Mouse (Mus musculus): Measurements from ENCODE around the gene Fgf15. TPM values are rescaled to one million over a fixed set of nuclear protein-coding genes. Genes with fewer than 3 reads are reported as not detected.

Gene Fgf15
- polyA plus RNA-seq, 1 experiment from 2014 or later, result 0.12 TPM

DNA sequence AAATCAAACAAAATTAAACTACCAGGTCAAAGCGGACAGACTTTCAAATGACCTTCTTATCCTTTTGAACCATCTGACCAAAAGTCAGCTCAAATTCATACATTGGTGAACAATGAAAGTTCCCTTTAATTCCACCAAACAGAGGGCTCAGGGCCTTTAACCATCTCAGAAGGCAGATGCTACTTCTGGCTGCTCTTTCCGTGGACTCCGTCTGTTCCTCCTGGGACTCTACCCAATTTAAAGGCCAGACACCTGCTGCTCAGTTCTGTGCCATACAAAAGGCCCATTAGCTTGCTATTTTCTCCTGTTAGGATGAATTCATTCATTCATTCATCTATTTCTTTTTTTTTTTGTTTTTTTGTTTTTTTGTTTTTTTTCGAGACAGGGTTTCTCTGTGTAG, 16.6 kb downstream of the Fgf15 start:
- Histone ChIP-seq H3K9me3 (ENCODE audit: control insufficient read depth, low read length) (no peaks in the 10 kb centered on the region), H3K9ac (ENCODE audit: low read depth, low read length) (peak overlapping the region; percentile 20; the same call in 1 of the 2 replicates), H3K4me3 (ENCODE audit: low read depth, low read length) (no peak overlapping the region), H3K36me3 (ENCODE audit: control insufficient read depth, insufficient read depth, low read length) (0 out of 2 replicates have a peak, but pooled peaks cover 6% of the 10 kb centered on the region), H3K27ac (ENCODE audit: low read depth, low read length) (no peak overlapping the region), H3K4me2 (no peak overlapping the region), H3K4me1 (replicated peaks; ENCODE audit: control insufficient read depth, insufficient read depth, low read length) (peaks cover 8% of the 10 kb centered on the region), H3K27me3 (replicated peaks; ENCODE audit: control insufficient read depth, insufficient read depth, low read length) (no peaks in the 10 kb centered on the region)
- 82% methylated on average over 4 of the region's 4 CpGs for WGBS
- no peak for DNase-seq (ENCODE audit: low spot score)
- ATAC-seq (replicated peaks; ENCODE audit: low FRiP score), result no peak

DNA sequence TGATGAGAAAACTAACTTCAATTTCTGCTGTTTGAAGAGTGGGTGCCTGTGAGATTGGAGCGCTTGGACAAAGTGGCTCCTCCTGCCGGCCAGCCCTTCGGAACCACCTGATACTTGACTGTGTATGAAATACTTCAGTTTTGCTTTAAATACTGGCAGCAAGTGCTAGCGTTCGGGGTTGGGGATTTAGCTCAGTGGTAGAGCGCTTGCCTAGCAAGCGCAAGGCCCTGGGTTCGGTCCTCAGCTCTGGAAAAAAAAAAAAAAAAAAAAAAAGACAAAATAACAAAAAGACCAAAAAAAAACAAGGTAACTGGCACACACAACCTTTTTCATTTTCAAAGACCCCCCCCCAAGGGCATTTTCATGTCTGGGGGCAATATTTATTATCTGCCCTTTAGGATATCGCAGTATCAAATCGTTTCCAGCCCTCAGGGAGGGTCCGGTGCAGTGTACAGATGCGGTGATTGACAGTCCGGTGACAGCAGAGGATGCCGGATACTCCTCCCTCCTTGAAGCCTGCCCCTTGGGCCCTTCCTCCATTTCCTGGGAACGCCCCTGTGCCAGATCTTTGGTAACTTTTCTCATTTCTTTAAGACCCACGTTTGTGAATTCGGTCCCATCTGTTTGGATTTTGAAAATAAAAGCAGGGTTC, 18.1 kb downstream of the Fgf15 start:
- H3K27me3 ChIP-seq (replicated peaks; ENCODE audit: control insufficient read depth, insufficient read depth, low read length), result no peaks in the 10 kb centered on the region
- peak overlapping the region; percentile 60 for H3K4me2 ChIP-seq
- 8% methylated on average over 17 of the region's 17 CpGs for WGBS
- peak overlapping the region; percentile 84 for H3K9ac ChIP-seq (ENCODE audit: low read depth, low read length)
- peak overlapping the region; percentile 46; the same call in 1 of the 2 replicates for H3K27ac ChIP-seq (ENCODE audit: low read depth, low read length)
- H3K4me3 ChIP-seq (ENCODE audit: low read depth, low read length), result peak overlapping the region; percentile 92
- ATAC-seq (replicated peaks; ENCODE audit: low FRiP score), result peak; percentile 91
- H3K4me1 ChIP-seq (replicated peaks; ENCODE audit: control insufficient read depth, insufficient read depth, low read length), result peaks cover 8% of the 10 kb centered on the region
- no peak for DNase-seq (ENCODE audit: low spot score)
- peaks cover 9% of the 10 kb centered on the region; the same call in 1 of the 2 replicates for H3K36me3 ChIP-seq (ENCODE audit: control insufficient read depth, insufficient read depth, low read length)
- H3K9me3 ChIP-seq (ENCODE audit: control insufficient read depth, low read length), result no peaks in the 10 kb centered on the region

DNA sequence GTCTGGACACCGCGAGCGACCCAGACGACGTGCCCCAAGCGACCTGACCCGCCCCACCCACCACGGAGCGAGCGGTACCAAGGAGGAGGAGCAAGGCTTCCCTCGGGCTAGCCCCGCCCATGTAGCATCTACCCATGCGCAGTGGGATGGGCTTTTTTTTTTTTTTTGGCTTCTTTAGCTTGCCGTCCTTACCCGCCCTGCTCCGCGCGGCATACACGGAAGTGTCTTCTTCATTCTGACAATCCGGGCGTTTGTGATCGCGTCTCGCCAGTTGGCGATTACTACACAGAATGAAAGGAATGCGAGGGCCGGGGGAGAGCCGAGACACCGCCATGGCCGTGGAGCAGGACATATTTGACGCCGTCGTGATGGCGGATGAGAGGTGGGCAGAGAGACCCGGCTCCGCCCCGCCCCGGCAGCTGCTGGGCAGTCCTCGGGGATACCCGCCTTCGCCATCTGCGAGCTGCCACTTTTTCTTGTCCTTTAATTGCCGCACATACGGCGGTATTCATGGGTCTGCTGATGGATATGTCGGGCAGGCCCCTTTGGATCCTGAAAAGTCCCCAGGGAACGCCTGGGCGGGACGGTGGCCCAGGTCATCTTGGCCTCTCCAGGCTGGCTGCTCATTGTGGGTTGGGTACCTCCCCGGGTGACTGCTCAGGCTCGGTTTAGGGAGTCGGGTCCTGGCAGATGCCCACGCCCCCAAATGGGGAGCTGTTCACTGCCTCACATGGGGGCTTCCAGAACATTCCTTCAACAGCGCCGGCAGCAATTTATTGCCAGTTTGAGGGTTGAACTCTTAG, 18.8 kb downstream of the Fgf15 start, which contains the start of gene LTO1:
LTO1 (plus strand) TSS at position 153 of the 803 bp plus-strand sequence.
- Histone ChIP-seq H3K4me3 (ENCODE audit: low read depth, low read length) (peak within 1 kb of the TSS; percentile 92), H3K4me1 (replicated peaks; ENCODE audit: control insufficient read depth, insufficient read depth, low read length) (peaks cover 8% of the 10 kb centered on the region), H3K9ac (ENCODE audit: low read depth, low read length) (peak within 1 kb of the TSS; percentile 84), H3K36me3 (ENCODE audit: control insufficient read depth, insufficient read depth, low read length) (peaks cover 9% of the 10 kb centered on the region; the same call in 1 of the 2 replicates), H3K27me3 (replicated peaks; ENCODE audit: control insufficient read depth, insufficient read depth, low read length) (no peaks in the 10 kb centered on the region), H3K27ac (ENCODE audit: low read depth, low read length) (peak within 1 kb of the TSS; percentile 48; the same call in 1 of the 2 replicates), H3K4me2 (peak within 1 kb of the TSS; percentile 91), H3K9me3 (ENCODE audit: control insufficient read depth, low read length) (no peaks in the 10 kb centered on the region)
- under 1% methylated on average over 55 of the region's 55 CpGs for WGBS
- peak; percentile 95 for DNase-seq (ENCODE audit: low spot score)
- peak; percentile 94 for ATAC-seq (replicated peaks; ENCODE audit: low FRiP score)

DNA sequence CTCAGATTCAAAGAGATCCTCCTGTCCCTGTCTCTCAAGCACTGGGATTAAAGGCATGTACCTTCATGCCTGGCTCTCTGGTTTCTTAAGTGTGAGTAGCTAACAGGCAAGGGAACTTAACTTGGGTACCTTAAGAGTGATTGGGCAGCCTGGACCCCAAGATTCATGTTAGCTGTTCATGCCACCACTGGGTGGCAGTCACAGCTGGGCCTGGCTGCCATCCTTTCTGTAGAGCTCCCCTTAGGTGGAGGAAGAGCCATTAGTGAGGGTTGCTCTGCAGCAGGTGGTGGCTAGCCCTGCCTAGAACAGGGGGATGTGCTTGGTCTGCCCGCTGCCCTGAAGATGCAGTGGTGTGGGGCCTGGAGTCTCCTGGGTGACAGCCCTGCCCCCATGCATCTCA, 22.5 kb downstream of the Fgf15 start:
- WGBS, result 93% methylated on average over 1 of the region's 1 CpGs
- peaks cover 17% of the 10 kb centered on the region; the same call in 1 of the 2 replicates for H3K36me3 ChIP-seq (ENCODE audit: control insufficient read depth, insufficient read depth, low read length)
- no peak for ATAC-seq (replicated peaks; ENCODE audit: low FRiP score)
- no peaks in the 10 kb centered on the region for H3K9me3 ChIP-seq (ENCODE audit: control insufficient read depth, low read length)
- H3K4me3 ChIP-seq (ENCODE audit: low read depth, low read length), result no peak overlapping the region
- H3K27me3 ChIP-seq (replicated peaks; ENCODE audit: control insufficient read depth, insufficient read depth, low read length), result no peaks in the 10 kb centered on the region
- no peak for DNase-seq (ENCODE audit: low spot score)
- no peak overlapping the region for H3K4me2 ChIP-seq
- no peak overlapping the region for H3K27ac ChIP-seq (ENCODE audit: low read depth, low read length)
- peaks cover 8% of the 10 kb centered on the region for H3K4me1 ChIP-seq (replicated peaks; ENCODE audit: control insufficient read depth, insufficient read depth, low read length)
- H3K9ac ChIP-seq (ENCODE audit: low read depth, low read length), result no peak overlapping the region

DNA sequence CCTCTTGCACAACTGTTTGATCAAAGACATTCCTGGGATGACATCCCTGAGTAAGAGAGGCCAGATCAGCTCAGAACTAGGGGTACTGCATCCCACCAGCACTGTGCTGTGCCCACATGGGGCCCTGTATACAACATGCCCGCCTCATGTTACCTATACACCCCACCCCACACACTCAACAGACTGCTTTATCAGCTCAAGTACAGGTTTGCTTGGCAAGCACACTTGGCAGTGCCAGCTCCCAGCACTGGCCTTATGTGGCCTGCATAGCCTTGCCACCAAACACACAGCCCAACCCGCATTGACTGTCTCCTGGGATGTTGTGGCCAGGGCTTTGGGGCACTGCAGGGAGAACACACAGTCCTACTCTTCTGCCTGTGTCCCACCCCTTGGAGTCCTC, 31.3 kb downstream of the Fgf15 start:
- Histone ChIP-seq H3K9ac (ENCODE audit: low read depth, low read length) (no peak overlapping the region), H3K4me2 (no peak overlapping the region), H3K4me3 (ENCODE audit: low read depth, low read length) (no peak overlapping the region), H3K27me3 (replicated peaks; ENCODE audit: control insufficient read depth, insufficient read depth, low read length) (no peaks in the 10 kb centered on the region), H3K9me3 (ENCODE audit: control insufficient read depth, low read length) (no peaks in the 10 kb centered on the region), H3K27ac (ENCODE audit: low read depth, low read length) (no peak overlapping the region), H3K36me3 (ENCODE audit: control insufficient read depth, insufficient read depth, low read length) (peaks cover 4% of the 10 kb centered on the region; the same call in 1 of the 2 replicates), H3K4me1 (replicated peaks; ENCODE audit: control insufficient read depth, insufficient read depth, low read length) (peaks cover 2% of the 10 kb centered on the region; the same call in 1 of the 2 replicates)
- 75% methylated on average over 2 of the region's 2 CpGs for WGBS
- DNase-seq (ENCODE audit: low spot score) (no peak), ATAC-seq (replicated peaks; ENCODE audit: low FRiP score) (0 out of 2 replicates have a peak, but pooled peaks have one; percentile 4)

DNA sequence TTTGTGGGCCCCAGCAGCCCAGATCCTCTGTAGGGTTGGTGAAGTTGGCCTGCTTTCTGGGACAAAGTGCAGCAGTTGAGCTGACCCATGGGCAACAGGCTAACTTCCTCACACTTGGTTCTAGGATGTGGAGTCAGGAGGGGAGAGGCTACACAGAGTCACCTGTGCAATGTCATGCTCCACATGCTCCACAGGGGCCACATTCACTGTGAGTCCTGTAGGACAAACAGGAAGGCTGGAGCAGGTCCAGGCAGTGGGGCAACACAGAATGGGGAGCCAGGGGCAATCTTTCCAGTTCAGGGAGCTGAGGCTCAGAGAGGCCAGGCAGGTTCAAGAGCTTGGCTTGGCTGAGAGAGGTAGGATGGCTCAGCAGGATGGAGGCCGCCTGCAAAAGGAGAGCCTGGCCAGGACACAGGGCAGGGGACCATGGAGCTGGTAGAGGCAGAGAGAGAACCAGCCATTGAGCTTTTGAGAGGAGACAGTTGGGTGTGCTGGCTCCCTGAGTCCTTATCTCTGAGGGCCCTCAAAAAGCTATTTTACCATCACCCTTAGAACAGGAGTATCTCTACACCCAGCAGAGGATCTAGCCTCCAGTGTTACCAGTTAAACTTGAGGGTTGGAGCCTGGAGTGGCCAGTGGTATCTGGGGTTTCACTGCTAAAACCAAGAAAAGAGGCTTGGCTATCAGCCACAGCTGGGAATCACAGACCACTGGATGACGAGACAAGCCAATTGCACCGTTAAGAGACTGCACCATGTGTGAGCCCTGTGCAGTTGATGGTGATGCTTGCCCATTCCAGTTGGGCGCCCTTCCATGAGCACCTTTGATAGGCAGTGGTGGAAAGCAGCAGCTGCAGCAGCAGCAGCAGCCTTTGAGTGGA, 31.9 kb downstream of the Fgf15 start:
- WGBS, result 67% methylated on average over 4 of the region's 4 CpGs
- Histone ChIP-seq H3K27ac (ENCODE audit: low read depth, low read length) (no peak overlapping the region), H3K9ac (ENCODE audit: low read depth, low read length) (no peak overlapping the region), H3K36me3 (ENCODE audit: control insufficient read depth, insufficient read depth, low read length) (peaks cover 4% of the 10 kb centered on the region; the same call in 1 of the 2 replicates), H3K4me2 (no peak overlapping the region), H3K4me3 (ENCODE audit: low read depth, low read length) (no peak overlapping the region), H3K9me3 (ENCODE audit: control insufficient read depth, low read length) (no peaks in the 10 kb centered on the region), H3K27me3 (replicated peaks; ENCODE audit: control insufficient read depth, insufficient read depth, low read length) (no peaks in the 10 kb centered on the region), H3K4me1 (replicated peaks; ENCODE audit: control insufficient read depth, insufficient read depth, low read length) (peaks cover 2% of the 10 kb centered on the region; the same call in 1 of the 2 replicates)
- DNase-seq (ENCODE audit: low spot score) (no peak), ATAC-seq (replicated peaks; ENCODE audit: low FRiP score) (no peak)

DNA sequence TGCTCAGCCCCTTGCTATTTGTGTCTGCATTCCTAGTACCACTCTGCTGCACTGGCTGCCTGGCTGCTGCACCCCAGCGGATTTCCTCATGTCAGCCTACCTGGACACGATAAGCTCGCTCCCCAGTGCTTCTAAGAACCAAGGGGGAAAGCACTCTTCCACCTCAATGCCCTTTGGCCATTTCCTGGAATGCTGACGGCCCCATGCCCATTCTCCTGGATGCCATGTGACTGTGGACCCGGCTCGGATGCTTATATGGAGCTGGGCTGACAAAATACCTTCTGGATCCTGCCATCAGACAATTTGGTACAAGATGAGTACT, 32.5 kb downstream of the Fgf15 start:
- Histone ChIP-seq H3K9me3 (ENCODE audit: control insufficient read depth, low read length) (no peaks in the 10 kb centered on the region), H3K27ac (ENCODE audit: low read depth, low read length) (no peak overlapping the region), H3K4me2 (no peak overlapping the region), H3K4me1 (replicated peaks; ENCODE audit: control insufficient read depth, insufficient read depth, low read length) (peaks cover 2% of the 10 kb centered on the region; the same call in 1 of the 2 replicates), H3K9ac (ENCODE audit: low read depth, low read length) (no peak overlapping the region), H3K36me3 (ENCODE audit: control insufficient read depth, insufficient read depth, low read length) (peaks cover 4% of the 10 kb centered on the region; the same call in 1 of the 2 replicates), H3K27me3 (replicated peaks; ENCODE audit: control insufficient read depth, insufficient read depth, low read length) (no peaks in the 10 kb centered on the region), H3K4me3 (ENCODE audit: low read depth, low read length) (no peak overlapping the region)
- ATAC-seq (replicated peaks; ENCODE audit: low FRiP score) (no peak), DNase-seq (ENCODE audit: low spot score) (no peak)
- 80% methylated on average over 6 of the region's 6 CpGs for WGBS

DNA sequence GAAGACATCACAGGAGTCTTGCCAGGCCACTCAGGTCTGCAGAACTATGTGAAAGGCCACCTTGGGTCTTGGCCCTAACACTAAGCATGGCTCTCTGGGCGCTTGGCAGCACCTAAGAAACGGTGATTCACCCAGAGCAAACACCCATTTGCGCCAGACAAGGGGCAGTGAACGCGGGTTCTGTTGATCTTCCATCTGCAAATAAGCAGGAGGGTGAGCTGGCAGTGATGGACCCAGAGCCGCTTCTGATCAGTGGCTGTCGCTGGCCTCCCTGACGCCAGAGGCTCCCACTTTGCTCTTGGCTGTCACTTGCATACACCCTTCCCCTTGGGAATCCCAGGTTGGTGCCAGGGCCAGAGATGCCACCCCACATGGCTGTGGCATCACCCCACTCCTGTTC, 33.2 kb downstream of the Fgf15 start:
- H3K4me3 ChIP-seq (ENCODE audit: low read depth, low read length), result no peak overlapping the region
- H3K36me3 ChIP-seq (ENCODE audit: control insufficient read depth, insufficient read depth, low read length), result peaks cover 4% of the 10 kb centered on the region; the same call in 1 of the 2 replicates
- no peak for DNase-seq (ENCODE audit: low spot score)
- WGBS, result 78% methylated on average over 8 of the region's 8 CpGs
- no peak overlapping the region for H3K27ac ChIP-seq (ENCODE audit: low read depth, low read length)
- H3K9ac ChIP-seq (ENCODE audit: low read depth, low read length), result no peak overlapping the region
- no peaks in the 10 kb centered on the region for H3K9me3 ChIP-seq (ENCODE audit: control insufficient read depth, low read length)
- H3K4me2 ChIP-seq, result no peak overlapping the region
- H3K27me3 ChIP-seq (replicated peaks; ENCODE audit: control insufficient read depth, insufficient read depth, low read length), result no peaks in the 10 kb centered on the region
- no peak for ATAC-seq (replicated peaks; ENCODE audit: low FRiP score)
- H3K4me1 ChIP-seq (replicated peaks; ENCODE audit: control insufficient read depth, insufficient read depth, low read length), result peaks cover 2% of the 10 kb centered on the region; the same call in 1 of the 2 replicates

All from liver, embryonic 11.5 days (tissue).